Mouse (Mus musculus) heart, adult 2 months (tissue): ENCODE data around the gene Btbd1. TPM values are rescaled to one million over a fixed set of nuclear protein-coding genes. Genes with fewer than 3 reads are reported as not detected.
A peak's percentile ranks its signal among the peaks of the same experiment; 100 is the strongest.

Experiments used
- DNase-seq, 2 experiments: peaks; one replicate each; pipeline ENCODE4 v3.0.0; 2021
- H3K27ac ChIP-seq: fragments of 200-600 bp; 2 replicates; pipeline ENCODE4 v1.8.1; 2022
- H3K27me3 ChIP-seq: fragments of 200-500 bp; 2 replicates; pipeline ENCODE4 v1.6.1; 2012; ENCODE audit warnings: mild to moderate bottlenecking, low read length, inconsistent platforms, mixed read lengths; ENCODE audit not compliant: control insufficient read depth, insufficient read depth
- H3K36me3 ChIP-seq: fragments of 200-500 bp; 2 replicates; pipeline ENCODE4 v1.6.1; 2012; ENCODE audit warnings: low read length, inconsistent platforms; ENCODE audit not compliant: control insufficient read depth, insufficient read depth
- H3K4me1 ChIP-seq: fragments of 200-500 bp; 2 replicates; pipeline ENCODE4 v1.6.1; 2011; ENCODE audit warnings: low read length; ENCODE audit not compliant: control insufficient read depth, insufficient read depth
- H3K4me3 ChIP-seq: fragments of 200-600 bp; 2 replicates; pipeline ENCODE4 v1.8.1; 2022
- H3K79me2 ChIP-seq: fragments of 200-500 bp; replicated peaks from 2 replicates; pipeline ENCODE4 v1.6.1; 2012; ENCODE audit warnings: mild to moderate bottlenecking, inconsistent platforms, low read length, moderate library complexity, mixed read lengths; ENCODE audit not compliant: control insufficient read depth, insufficient read depth
- H3K9ac ChIP-seq: fragments of 200-500 bp; 2 replicates; pipeline ENCODE4 v1.6.1; 2012; ENCODE audit warnings: low read depth, mild to moderate bottlenecking, control low read depth, inconsistent platforms, low read length, mixed read lengths
- CTCF ChIP-seq: fragments of 200-600 bp; IDR thresholded peaks from 2 replicates; pipeline ENCODE4 v1.8.1; 2022; ENCODE audit warnings: antibody characterized with exemption, mild to moderate bottlenecking, moderate library complexity
- EP300 ChIP-seq: fragments of 200-500 bp; IDR thresholded peaks from 2 replicates; pipeline ENCODE4 v1.6.1; 2011; ENCODE audit warnings: low read depth, low read length, control low read depth; ENCODE audit not compliant: insufficient read depth
- POLR2A ChIP-seq: fragments of 200-500 bp; IDR thresholded peaks from 2 replicates; pipeline ENCODE4 v1.6.1; 2011; ENCODE audit warnings: mild to moderate bottlenecking, low read depth, low read length, control low read depth; ENCODE audit not compliant: insufficient read depth
- WGBS: fragments of 180-500 bp; shearing (Covaris S2); methylation state at CpG from one replicate; pipeline ENCODE4 v1.1.7; 2018; 5-methylcytosine and 5-hydroxymethylcytosine counted together
- intact Hi-C: fragments of 180-260 bp; cut with DNase I; formaldehyde crosslinking; loops from one replicate; pipeline ENCODE4 v1.15.1; 2025
- polyA plus RNA-seq: library from polyadenylated mRNA; depleted of rRNA; stranded (reverse); fragments of >200 nt; gene quantifications from 2 replicates; pipeline ENCODE4 v1.2.3, GENCODE M21; 2012
- total RNA-seq, 2 experiments: library from RNA; stranded (reverse); gene quantifications; 2 replicates each; pipeline ENCODE4 v1.2.3; 2021

Gene Btbd1
- total and polyA plus RNA-seq, 3 experiments: 50.6 to 146 (median 128) TPM

GRCm38 (mm10) chr7:81828681-81829378 lies 401 bp downstream of the Btbd1 start:
- intact Hi-C loops: loop anchor here (2.0 kb wide), 2 partner anchors 34 to 104 kb away; no protein-coding TSS in a partner anchor
- no peak for TF ChIP-seq POLR2A
- no peak for TF ChIP-seq CTCF
- TF ChIP-seq EP300: no peak
- under 1% methylated on average over 90 of the region's 91 CpGs for WGBS
- peak overlapping the region; percentile 93 for H3K9ac ChIP-seq
- no peaks in the 10 kb centered on the region for H3K27me3 ChIP-seq
- H3K27ac ChIP-seq: peak overlapping the region; percentile 90
- H3K4me3 ChIP-seq: peak overlapping the region; percentile 91
- H3K36me3 ChIP-seq: peaks cover 19% of the 10 kb centered on the region
- DNase-seq: no peak
- H3K79me2 ChIP-seq: peaks cover 3% of the 10 kb centered on the region
- H3K4me1 ChIP-seq: peaks cover 17% of the 10 kb centered on the region

DNA sequence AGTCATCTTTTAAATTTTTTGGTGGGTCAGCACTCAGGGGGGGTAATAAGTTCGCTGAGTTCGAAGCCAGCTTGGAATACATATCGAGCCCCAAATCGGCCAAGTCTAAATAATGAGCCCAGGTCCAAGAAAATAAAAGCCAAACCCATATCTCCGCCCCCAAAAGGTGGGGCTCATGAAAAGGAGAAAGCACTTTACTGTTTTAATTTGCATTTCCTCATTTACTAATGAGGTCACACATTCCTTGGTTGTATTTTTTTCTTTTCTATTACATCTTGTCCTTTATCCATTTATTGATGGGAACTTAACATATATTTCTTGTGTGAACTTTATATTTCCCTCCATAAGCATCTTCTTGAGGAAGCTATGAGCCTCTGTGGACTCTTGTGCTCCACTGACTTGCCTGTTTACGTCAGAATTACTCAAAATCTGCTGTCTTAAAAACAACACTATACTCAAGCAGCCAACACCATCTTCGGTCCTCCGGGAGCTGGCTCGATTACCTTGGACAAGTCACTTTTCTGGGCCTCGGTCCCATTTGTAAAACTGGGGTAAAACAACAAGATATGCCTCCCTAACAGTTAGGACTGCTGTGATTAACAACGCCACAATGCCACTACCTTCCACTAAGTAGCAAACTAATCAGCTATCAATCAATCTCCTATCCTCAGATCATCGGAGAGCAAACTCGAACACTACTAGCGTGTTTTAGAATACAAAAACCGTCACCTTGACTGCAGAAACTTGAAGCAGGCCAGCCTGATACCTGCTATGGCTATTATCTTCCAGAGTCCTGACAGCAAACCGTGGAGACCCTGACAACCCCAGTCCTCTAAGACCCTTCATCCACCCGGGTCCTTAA lies 1.2 kb downstream of the Btbd1 start:
- TF ChIP-seq CTCF: no peak
- no peak for TF ChIP-seq POLR2A
- no peak for TF ChIP-seq EP300
- Histone ChIP-seq H3K27ac (peak overlapping the region; percentile 90), H3K27me3 (no peaks in the 10 kb centered on the region), H3K4me1 (peaks cover 18% of the 10 kb centered on the region), H3K36me3 (peaks cover 21% of the 10 kb centered on the region), H3K4me3 (peak overlapping the region; percentile 91), H3K79me2 (peaks cover 5% of the 10 kb centered on the region), H3K9ac (peak overlapping the region; percentile 93)
- intact Hi-C loops: loop anchor here (2.0 kb wide), 2 partner anchors 35 to 105 kb away; no protein-coding TSS in a partner anchor
- no peak for DNase-seq
- 13% methylated on average over 17 of the region's 17 CpGs for WGBS

DNA sequence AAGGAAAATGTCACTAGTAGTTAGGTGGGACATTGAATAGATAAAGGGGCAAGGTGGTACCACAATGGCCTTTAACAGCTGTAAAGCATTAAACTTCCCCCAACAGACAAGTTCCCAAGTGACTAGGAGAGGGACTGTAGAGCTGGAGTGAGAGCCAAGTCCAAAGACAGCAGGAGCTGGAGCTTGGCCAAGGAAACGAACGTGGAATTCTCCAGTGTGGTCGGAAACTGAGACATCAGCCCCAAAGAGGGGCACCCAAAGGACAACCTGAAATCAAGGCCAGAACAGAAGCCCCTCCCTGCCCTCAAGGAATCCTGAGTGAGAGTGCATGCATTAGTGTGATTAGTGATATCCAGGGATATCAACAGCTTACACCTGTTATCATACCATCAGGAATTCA lies 3.9 kb downstream of the Btbd1 start:
- Histone ChIP-seq H3K9ac (no peak overlapping the region), H3K4me1 (peaks cover 18% of the 10 kb centered on the region), H3K4me3 (no peak overlapping the region), H3K27me3 (no peaks in the 10 kb centered on the region), H3K27ac (no peak overlapping the region), H3K79me2 (peaks cover 5% of the 10 kb centered on the region), H3K36me3 (peaks cover 21% of the 10 kb centered on the region)
- no peak for TF ChIP-seq POLR2A
- peak in 1 of 2 experiments; percentile 20 for DNase-seq
- intact Hi-C loops: no loop called here
- WGBS: 9% methylated on average over 3 of the region's 3 CpGs

DNA sequence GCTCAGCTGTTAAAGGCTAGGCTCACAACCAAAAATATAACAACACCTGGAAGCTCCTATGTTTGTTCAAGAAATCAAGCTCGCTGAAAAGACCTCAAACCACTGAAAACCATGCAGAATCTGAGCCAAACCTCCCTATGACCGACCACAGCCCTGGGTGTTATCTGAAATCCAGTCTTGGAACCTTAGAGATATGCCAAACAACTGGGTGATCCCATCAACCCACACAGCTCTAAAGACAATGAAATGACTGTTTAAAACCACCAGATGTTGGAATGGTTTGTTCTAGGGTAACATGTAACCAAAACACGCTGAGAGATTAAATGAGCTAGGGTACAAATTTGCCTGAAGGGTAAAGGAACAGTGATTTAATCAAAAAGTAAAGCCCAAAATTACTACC lies 4.3 kb downstream of the Btbd1 start:
- H3K9ac ChIP-seq: no peak overlapping the region
- H3K4me1 ChIP-seq: peaks cover 18% of the 10 kb centered on the region
- no peak overlapping the region for H3K27ac ChIP-seq
- H3K79me2 ChIP-seq: peaks cover 5% of the 10 kb centered on the region
- intact Hi-C loops: no loop called here
- TF ChIP-seq EP300 (no peak), POLR2A (no peak), CTCF (no peak)
- WGBS: 34% methylated on average over 3 of the region's 3 CpGs
- no peak for DNase-seq
- H3K4me3 ChIP-seq: no peak overlapping the region
- peaks cover 21% of the 10 kb centered on the region for H3K36me3 ChIP-seq
- no peaks in the 10 kb centered on the region for H3K27me3 ChIP-seq

DNA sequence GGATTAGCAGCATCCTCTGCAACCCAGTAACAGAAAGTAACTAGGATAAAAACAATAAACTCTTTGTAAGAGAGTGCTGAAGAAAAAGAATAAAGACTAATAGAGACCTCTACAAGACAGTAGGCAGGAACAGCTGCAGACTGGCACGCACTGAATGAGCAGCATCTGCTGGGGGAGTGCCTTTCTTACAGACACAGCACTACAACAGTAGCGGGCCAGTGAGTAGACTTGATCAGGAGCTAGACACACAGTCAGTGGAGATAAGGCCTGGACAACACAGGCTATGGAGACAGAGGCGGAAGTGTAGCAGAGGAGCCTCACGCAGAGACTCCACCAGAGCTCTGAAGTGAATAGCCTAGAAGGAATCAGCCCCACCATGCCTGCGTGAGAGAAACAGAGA lies 23.2 kb downstream of the Btbd1 start:
- no peaks in the 10 kb centered on the region for H3K27me3 ChIP-seq
- DNase-seq: no peak
- peaks cover 9% of the 10 kb centered on the region for H3K36me3 ChIP-seq
- H3K4me1 ChIP-seq: no peaks in the 10 kb centered on the region
- no peak overlapping the region for H3K9ac ChIP-seq
- intact Hi-C loops: no loop called here
- H3K27ac ChIP-seq: no peak overlapping the region
- no peak overlapping the region for H3K4me3 ChIP-seq
- TF ChIP-seq CTCF: no peak
- no peak for TF ChIP-seq EP300
- no peak for TF ChIP-seq POLR2A
- 67% methylated on average over 5 of the region's 5 CpGs for WGBS
- H3K79me2 ChIP-seq: no peaks in the 10 kb centered on the region; the same call in 1 of the 2 replicates
